Mouse (Mus musculus) ovary, postnatal 14 days (tissue): Measurements from ENCODE around the gene Ssh3.
A peak's percentile ranks its signal among the peaks of the same experiment; 100 is the strongest.

Experiments used
- DNase-seq: peaks from one replicate; pipeline ENCODE4 v3.0.0; 2022; ENCODE audit warnings: low spot score

The Ssh3 gene

GRCm38 (mm10) chr19:4268566-4269361 lies at the start of gene Ssh3:
Ssh3 (minus strand) TSS chr19:4269180.
- peak; percentile 58 for DNase-seq

- DNase-seq = no peak
Observed at GRCm38 (mm10) chr19:4317181-4317580, 48.2 kb upstream of the Ssh3 start.

GRCm38 (mm10) chr19:4315223-4315944 lies 46.4 kb upstream of the Ssh3 start:
- no peak for DNase-seq

- DNase-seq = peak; percentile 46
Observed at GRCm38 (mm10) chr19:4309776-4310185, 40.8 kb upstream of the Ssh3 start.

- no peak for DNase-seq
Observed at GRCm38 (mm10) chr19:4309302-4309701, 40.3 kb upstream of the Ssh3 start.

GRCm38 (mm10) chr19:4306190-4306577 lies 37.2 kb upstream of the Ssh3 start, which contains the start of gene Grk2:
Grk2 (minus strand) TSS chr19:4306222.
- DNase-seq = peak; percentile 78

GRCm38 (mm10) chr19:4305491-4306189 lies 36.7 kb upstream of the Ssh3 start:
- peak; percentile 45 for DNase-seq

- no peak for DNase-seq
Observed at GRCm38 (mm10) chr19:4304871-4305321, 35.9 kb upstream of the Ssh3 start.

GRCm38 (mm10) chr19:4304251-4304821 lies 35.4 kb upstream of the Ssh3 start:
- no peak for DNase-seq

GRCm38 (mm10) chr19:4303640-4303995 lies 34.6 kb upstream of the Ssh3 start:
- no peak for DNase-seq

- DNase-seq = no peak
Observed at GRCm38 (mm10) chr19:4302936-4303639, 34.1 kb upstream of the Ssh3 start.

- no peak for DNase-seq
Observed at GRCm38 (mm10) chr19:4301735-4302651, 33.0 kb upstream of the Ssh3 start.

GRCm38 (mm10) chr19:4300852-4301734 lies 32.1 kb upstream of the Ssh3 start:
- no peak for DNase-seq

GRCm38 (mm10) chr19:4300271-4300704 lies 31.3 kb upstream of the Ssh3 start:
- no peak for DNase-seq

GRCm38 (mm10) chr19:4299574-4300270 lies 30.7 kb upstream of the Ssh3 start:
- no peak for DNase-seq

GRCm38 (mm10) chr19:4299126-4299525 lies 30.1 kb upstream of the Ssh3 start:
- no peak for DNase-seq

- DNase-seq = no peak
Observed at GRCm38 (mm10) chr19:4298322-4299121, 29.5 kb upstream of the Ssh3 start.

GRCm38 (mm10) chr19:4297851-4298250 lies 28.9 kb upstream of the Ssh3 start:
- DNase-seq = no peak
